Mouse (Mus musculus) Patski (cell line): ENCODE measurements at regions not wholly inside any gene's neighbourhood (a gene's known extent, or its start where the extent isn't known, plus 50 kb on each side); places are given as distances from the start of the nearest gene placed in this dataset.

Source experiments
- ATAC-seq: fragments of 100-300 bp; one replicate; pipeline ENCODE4 v1.8.0; 2021
- CTCF ChIA-PET: fragments of 350-600 bp; sonication (Branson Sonifier 250); formaldehyde crosslinking; loops from one replicate; lab custom pipeline; 2022; ENCODE audit warnings: inconsistent platforms; lab: Charles Lee
- POLR2A ChIA-PET: fragments of 350-600 bp; sonication (Branson Sonifier 250); formaldehyde crosslinking; loops from one replicate; lab custom pipeline; 2022; ENCODE audit warnings: antibody characterized with exemption, inconsistent platforms; lab: Charles Lee
- DNase-seq: peaks from one replicate; pipeline ENCODE4 v3.0.0-alpha.2; 2011; ENCODE audit warnings: low read depth, low spot score
- H3K27me3 ChIP-seq: fragments of 371-371 bp; one replicate; pipeline ENCODE4 v1.5.1; 2021
- CTCF ChIP-seq: fragments of 100-300 bp; IDR thresholded peaks from one replicate; pipeline ENCODE4 v1.5.1; 2021
- in situ Hi-C: fragments of 300-500 bp; cut with MboI; formaldehyde crosslinking; loops from 3 replicates; pipeline ENCODE4 v1.11.1; 2018; ENCODE audit warnings: low pct_unique_long_range_greater_than_20kb, mixed read lengths

DNA sequence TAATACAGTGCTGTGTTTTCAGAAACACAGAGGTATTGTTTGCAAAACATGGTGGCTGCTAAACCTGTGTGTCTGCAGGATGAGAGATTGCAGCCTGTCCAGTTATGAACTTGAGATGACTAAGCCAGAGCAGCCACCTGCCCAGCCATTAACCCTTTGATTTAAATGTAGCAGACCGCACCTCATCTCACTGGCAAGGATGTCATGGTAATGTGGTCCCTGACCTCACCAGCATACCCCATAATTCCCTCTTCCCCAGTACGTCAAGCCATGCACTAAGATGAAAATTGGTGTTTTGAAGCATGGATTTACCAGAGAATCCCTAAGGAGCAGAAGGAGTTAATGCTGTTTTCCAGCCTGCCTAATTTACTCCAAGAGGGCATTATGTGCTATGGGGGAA is 128.5 kb upstream of the Chl1 start:
- in situ Hi-C loops, result no loop called here
- no peak for DNase-seq
- CTCF ChIA-PET, result no interaction called here
- no peak for TF ChIP-seq CTCF
- POLR2A ChIA-PET, result no interaction called here
- ATAC-seq, result no peak
- H3K27me3 ChIP-seq, result no peaks in the 10 kb centered on the region

DNA sequence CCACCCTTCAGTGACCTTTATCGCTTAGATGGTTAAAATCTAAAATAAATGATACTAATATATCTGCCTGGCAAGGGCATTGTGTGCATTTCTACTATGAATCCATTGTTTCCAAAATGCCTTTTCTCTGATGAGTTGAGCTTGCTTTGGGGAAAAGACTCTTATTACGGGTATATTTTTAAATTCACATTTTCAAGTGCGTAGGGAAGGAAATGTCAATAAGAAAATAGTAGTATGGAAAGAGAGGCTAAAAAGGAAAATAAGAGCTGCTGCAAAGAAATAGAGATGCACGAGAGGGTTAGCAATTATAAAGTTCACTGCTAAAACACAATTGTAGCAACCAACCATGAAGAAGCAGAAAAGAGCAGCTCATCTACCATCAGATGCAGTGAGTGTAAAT is 123.8 kb upstream of the Chl1 start:
- in situ Hi-C loops, result no loop called here
- CTCF ChIA-PET, result no interaction called here
- DNase-seq (no peak), ATAC-seq (no peak)
- no peaks in the 10 kb centered on the region for H3K27me3 ChIP-seq
- TF ChIP-seq CTCF, result no peak
- POLR2A ChIA-PET, result no interaction called here

GRCm38 (mm10) chr6:103405961-103406360 is 104.4 kb upstream of the Chl1 start:
- ChIA-PET CTCF (interaction anchor here (0.6 to 0.9 kb wide), 2 partner anchors 10 to 79 kb away, joined by 3 read pairs; no protein-coding TSS in a partner anchor), POLR2A (no interaction called here)
- no peak for ATAC-seq
- H3K27me3 ChIP-seq, result no peaks in the 10 kb centered on the region
- in situ Hi-C loops, result no loop called here
- DNase-seq, result no peak
- no peak for TF ChIP-seq CTCF

GRCm38 (mm10) chr6:103414888-103415287 is 95.5 kb upstream of the Chl1 start:
- DNase-seq (no peak), ATAC-seq (no peak)
- in situ Hi-C loops, result no loop called here
- ChIA-PET POLR2A (no interaction called here), CTCF (no interaction called here)
- no peaks in the 10 kb centered on the region for H3K27me3 ChIP-seq
- no peak for TF ChIP-seq CTCF

DNA sequence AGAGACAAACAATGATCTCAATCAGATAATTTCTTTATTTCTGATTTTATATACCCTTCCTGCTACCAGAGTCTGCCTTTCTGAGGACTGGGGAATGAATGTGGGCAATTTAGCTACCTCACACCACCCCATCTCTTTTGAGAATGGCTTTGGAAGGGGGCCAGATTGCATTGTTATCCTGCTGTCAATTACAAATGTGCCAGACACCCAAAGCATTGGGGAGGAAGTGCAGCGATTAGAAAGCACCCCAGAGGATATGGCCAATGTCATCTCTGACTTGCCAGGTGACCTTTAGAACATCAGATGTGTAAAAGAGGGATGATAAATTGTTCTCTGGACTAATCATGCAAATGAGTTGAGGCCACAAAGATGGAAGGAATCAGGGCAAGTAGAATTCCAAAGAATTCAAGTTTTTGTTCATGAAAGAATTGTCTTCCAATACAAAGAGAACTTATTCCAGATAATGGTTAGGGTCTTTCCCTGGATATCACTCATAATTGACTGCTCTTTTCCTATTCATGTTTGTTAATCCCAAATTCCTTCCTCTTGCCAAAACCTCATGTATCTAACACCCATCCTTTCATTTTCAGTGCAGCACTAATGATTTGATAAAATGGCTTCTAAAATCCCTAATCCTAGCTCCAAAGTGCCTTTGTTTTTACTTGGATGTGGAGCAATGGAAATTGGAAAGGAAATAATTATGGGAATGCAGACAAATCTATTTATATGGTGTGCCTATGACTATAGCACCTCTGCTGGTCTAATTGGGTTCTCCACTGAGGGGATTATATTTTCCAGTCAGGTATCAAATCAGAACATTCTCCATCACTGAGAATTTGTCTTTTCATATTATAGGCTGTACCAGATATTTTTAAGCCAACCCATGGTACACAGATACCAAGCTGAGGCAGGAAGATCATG is 89.1 kb upstream of the Chl1 start:
- peaks cover 4% of the 10 kb centered on the region for H3K27me3 ChIP-seq
- TF ChIP-seq CTCF, result no peak
- no peak for DNase-seq
- CTCF ChIA-PET, result no interaction called here
- in situ Hi-C loops, result no loop called here
- no peak for ATAC-seq
- POLR2A ChIA-PET, result no interaction called here

DNA sequence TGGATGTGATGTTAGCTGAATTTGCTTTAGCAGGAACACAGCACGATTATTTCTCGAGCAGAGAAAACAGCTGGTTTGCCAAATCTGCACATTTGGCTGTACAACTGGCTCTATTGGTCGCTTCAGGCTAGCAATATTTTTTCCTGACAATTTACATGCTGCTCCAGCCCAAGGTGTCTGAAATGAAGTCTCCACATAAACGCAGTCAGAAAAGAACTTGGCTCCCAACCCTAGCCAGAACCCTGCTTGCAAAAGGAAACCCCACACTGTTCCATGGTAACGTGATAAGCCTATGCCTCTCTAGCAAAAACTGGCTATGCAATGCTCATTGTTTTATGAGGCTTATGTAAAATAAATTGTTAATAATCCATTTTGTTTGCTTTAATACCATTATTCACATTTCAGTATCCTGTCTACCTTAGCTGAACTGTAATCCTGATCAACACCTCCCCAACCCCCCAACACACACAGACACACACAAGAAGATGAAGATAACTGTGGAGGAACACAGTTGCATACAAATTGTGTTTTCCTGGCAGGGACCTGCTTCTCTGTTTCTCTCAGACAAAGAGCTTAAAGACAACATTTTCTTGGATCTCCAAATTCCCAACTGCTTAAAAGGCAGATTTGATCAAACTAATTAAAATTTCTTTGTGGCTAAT is 79.3 kb upstream of the Chl1 start:
- DNase-seq (no peak), ATAC-seq (no peak)
- ChIA-PET CTCF (no interaction called here), POLR2A (no interaction called here)
- no peak for TF ChIP-seq CTCF
- in situ Hi-C loops, result no loop called here
- no peaks in the 10 kb centered on the region for H3K27me3 ChIP-seq

DNA sequence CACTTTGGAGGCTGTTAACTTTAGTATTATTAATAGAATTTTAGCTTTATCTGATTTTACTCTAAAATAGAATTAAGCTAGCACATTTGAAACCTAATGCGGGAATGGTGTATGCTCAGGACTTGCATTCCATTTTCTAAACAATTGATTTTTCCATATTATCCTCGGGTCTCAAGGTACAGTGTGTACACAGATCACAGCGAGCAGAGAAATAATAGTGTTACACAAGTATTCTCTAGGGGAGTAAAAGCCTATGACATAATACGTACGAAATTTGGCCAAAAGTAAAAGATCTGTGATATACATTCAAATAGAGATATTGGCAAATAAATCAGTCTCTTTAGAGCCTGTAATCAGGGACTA is 78.8 kb upstream of the Chl1 start:
- H3K27me3 ChIP-seq, result no peaks in the 10 kb centered on the region
- ChIA-PET POLR2A (no interaction called here), CTCF (no interaction called here)
- no peak for DNase-seq
- in situ Hi-C loops, result no loop called here
- ATAC-seq, result no peak
- TF ChIP-seq CTCF, result no peak
